Mouse (Mus musculus): Measurements from ENCODE around the gene Ccr7.

GRCm38 (mm10) chr11:99101693-99102092, 53.2 kb downstream of the Ccr7 start:
- TF ChIP-seq CTCF (IDR thresholded peaks at IDR 0.05; ENCODE audit: low read depth, low read length) (no peak), POLR2A (IDR thresholded peaks at IDR 0.05; ENCODE audit: borderline replicate concordance, low read depth, low read length) (no peak)

Measured in bone marrow macrophage, adult 2 months (primary cell).